Comparison of ENCODE assay signal across 9 mouse cellular contexts in the genomic region with DNA sequence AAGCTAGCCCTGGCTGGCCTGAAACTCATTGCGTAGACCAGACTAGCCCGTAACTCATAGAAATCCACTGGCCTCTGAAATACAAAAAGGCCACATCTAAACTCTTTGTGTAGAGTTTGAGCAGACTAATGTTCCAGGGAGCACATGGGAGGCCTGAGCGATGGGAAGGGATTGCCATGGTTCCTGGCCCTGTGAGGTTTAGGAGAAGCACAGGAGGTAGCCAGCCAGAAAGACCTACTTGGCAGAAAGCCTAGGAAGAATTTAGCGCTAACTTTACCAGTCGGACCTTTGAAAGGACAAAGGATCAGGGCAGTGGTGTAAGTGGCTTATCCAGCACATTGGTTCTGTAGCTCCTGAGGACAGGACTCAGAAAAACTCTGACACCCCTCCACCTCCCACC.
DNase-seq lines count a peak whose midpoint lies in the region; ATAC-seq lines count a peak whose summit lies in the region.
"Had no signal": no experiment of that assay in that cellular context is flagged by ENCODE, and none has a peak within 500 bp of the region (broad histone marks: within the 10 kb centered on the region; RNA-seq: fewer than 3 reads in every experiment).

No protein-coding gene starts in this region.

- H3K27me3 ChIP-seq in heart, embryonic 12.5 days (replicated peaks) = no peaks in the 10 kb centered on the region
- H3K27me3 ChIP-seq in lung, embryonic 15.5 days = no peaks in the 10 kb centered on the region

- H3K4me2 ChIP-seq in heart, embryonic 12.5 days = no peak overlapping the region
- no peak overlapping the region for H3K4me2 ChIP-seq in lung, embryonic 15.5 days
- H3K4me2 ChIP-seq: limb, embryonic 15.5 days had no signal

- H3K9me3 ChIP-seq in heart, embryonic 12.5 days (replicated peaks) = no peaks in the 10 kb centered on the region
- H3K9me3 ChIP-seq in lung, embryonic 15.5 days = no peaks in the 10 kb centered on the region
- H3K9me3 ChIP-seq: limb, embryonic 15.5 days had no signal

- WGBS in heart, embryonic 12.5 days = 59% methylated on average over 5 of the region's 5 CpGs
- WGBS in lung, embryonic 15.5 days = 65% methylated on average over 5 of the region's 5 CpGs

- ATAC-seq in heart, embryonic 12.5 days (ENCODE audit: insufficient number of reproducible peaks, low FRiP score) = no peak
- no peak for ATAC-seq in lung, embryonic 15.5 days (ENCODE audit: borderline replicate concordance, extremely low read depth, low FRiP score, low TSS enrichment)

- H3K36me3 ChIP-seq in heart, embryonic 12.5 days = no peaks in the 10 kb centered on the region
- H3K36me3 ChIP-seq in lung, embryonic 15.5 days = no peaks in the 10 kb centered on the region
- H3K36me3 ChIP-seq: limb, embryonic 15.5 days had no signal

- peak overlapping the region; percentile 66 for H3K27ac ChIP-seq in heart, embryonic 12.5 days (ENCODE audit: poor library complexity, severe bottlenecking)
- H3K27ac ChIP-seq in lung, embryonic 15.5 days = 0 out of 2 replicates have a peak overlapping the region, but pooled peaks have one; percentile 29
- H3K27ac ChIP-seq: limb, embryonic 15.5 days had no signal

- intact Hi-C loops in heart, postnatal 25 days (cut with DNase I) = no loop called here

- DNase-seq in heart, postnatal 25 days (ENCODE audit: low spot score) = no peak
- DNase-seq in lung, postnatal 36 days = no peak
- DNase-seq in Muller cell, postnatal 12 days (ENCODE audit: inconsistent ontology term) = peak; percentile 19
- peak; percentile 43 for DNase-seq in kidney, postnatal 14 days
- DNase-seq in gastrocnemius, adult 18-20 months (ENCODE audit: low spot score) = no peak
- no peak for DNase-seq in layer of hippocampus, postnatal 25 days (ENCODE audit: extremely low spot score in 1 of 2, low spot score in 1 of 2)

- H3K4me1 ChIP-seq in heart, embryonic 12.5 days (replicated peaks) = peaks cover 21% of the 10 kb centered on the region
- 0 out of 2 replicates have a peak, but pooled peaks cover 5% of the 10 kb centered on the region for H3K4me1 ChIP-seq in lung, embryonic 15.5 days
- H3K4me1 ChIP-seq: limb, embryonic 15.5 days had no signal

- no peak overlapping the region for H3K4me3 ChIP-seq in heart, embryonic 12.5 days
- no peak overlapping the region for H3K4me3 ChIP-seq in lung, embryonic 15.5 days
- H3K4me3 ChIP-seq: limb, embryonic 15.5 days had no signal

- no peak overlapping the region for H3K9ac ChIP-seq in heart, embryonic 12.5 days
- H3K9ac ChIP-seq in lung, embryonic 15.5 days = no peak overlapping the region
- H3K9ac ChIP-seq: limb, embryonic 15.5 days had no signal

Comparison
In these comparisons a context has a peak if more than half of its experiments do, and no peak if none do; other contexts are left out.
1. DNase-seq: peak in Muller cell, postnatal 12 days (single experiment) and kidney, postnatal 14 days (single experiment); none in heart, postnatal 25 days (single experiment), lung, postnatal 36 days (single experiment), gastrocnemius, adult 18-20 months (single experiment) and layer of hippocampus, postnatal 25 days (0 of 2).